Mouse (Mus musculus) heart, embryonic 14.5 days (tissue): Measurements from ENCODE around the gene Cnr2. TPM values are rescaled to one million over a fixed set of nuclear protein-coding genes. Genes with fewer than 3 reads are reported as not detected.

ENCODE experiments used
- ATAC-seq: fragments of 200-750 bp; cut with Nextera tagmentation; 2 replicates; pipeline ENCODE4 v1.8.0; 2017; ENCODE audit warnings: low read depth, moderate TSS enrichment; ENCODE audit not compliant: insufficient number of reproducible peaks, insufficient read depth, low FRiP score
- H3K27ac ChIP-seq, 2 experiments: fragments of 200-500 bp in 1 of 2; fragments of 300-500 bp in 1 of 2; sonication (generic) in 1 of 2; replicated peaks in 1 of 2; 2 replicates each; pipeline ENCODE4 v1.5.1; 2012 to 2014; ENCODE audit warnings: low read depth in 2 of 2, low read length in 2 of 2, control low read depth in 1 of 2, mild to moderate bottlenecking in 1 of 2, mixed read lengths in 1 of 2; ENCODE audit not compliant: control insufficient read depth in 1 of 2, insufficient read depth in 1 of 2
- H3K27me3 ChIP-seq: fragments of 300-500 bp; sonication (generic); 2 replicates; pipeline ENCODE4 v1.6.1; 2014; ENCODE audit warnings: mild to moderate bottlenecking, low read length, control low read depth; ENCODE audit not compliant: control insufficient read depth, insufficient read depth
- H3K36me3 ChIP-seq: fragments of 300-500 bp; sonication (generic); 2 replicates; pipeline ENCODE4 v1.6.1; 2014; ENCODE audit warnings: mild to moderate bottlenecking, control low read depth, low read length, mixed read lengths; ENCODE audit not compliant: control insufficient read depth, insufficient read depth
- H3K4me1 ChIP-seq, 2 experiments: fragments of 200-500 bp in 1 of 2; fragments of 300-500 bp in 1 of 2; sonication (generic) in 1 of 2; 2 replicates each; pipeline ENCODE4 v1.6.1; 2012 to 2014; ENCODE audit warnings: low read length in 2 of 2, control low read depth in 1 of 2, mixed read lengths in 1 of 2; ENCODE audit not compliant: control insufficient read depth in 2 of 2, insufficient read depth in 2 of 2
- H3K4me2 ChIP-seq: fragments of 300-500 bp; sonication (generic); 2 replicates; pipeline ENCODE4 v1.6.1; 2014; ENCODE audit warnings: mild to moderate bottlenecking, low read length
- H3K4me3 ChIP-seq, 2 experiments: fragments of 200-500 bp in 1 of 2; fragments of 300-500 bp in 1 of 2; sonication (generic) in 1 of 2; 2 replicates each; pipeline ENCODE4 v1.5.1; 2012 to 2014; ENCODE audit warnings: low read length in 2 of 2, mild to moderate bottlenecking in 2 of 2, control low read depth in 1 of 2, low read depth in 1 of 2, moderate library complexity in 1 of 2; ENCODE audit not compliant: control insufficient read depth in 1 of 2, insufficient read depth in 1 of 2
- H3K9ac ChIP-seq: fragments of 300-500 bp; sonication (generic); 2 replicates; pipeline ENCODE4 v1.6.1; 2014; ENCODE audit warnings: mild to moderate bottlenecking, low read length
- H3K9me3 ChIP-seq: fragments of 300-500 bp; sonication (generic); 2 replicates; pipeline ENCODE4 v1.6.1; 2016; ENCODE audit warnings: low read length, control low read depth; ENCODE audit not compliant: control insufficient read depth
- WGBS: fragments of 180-500 bp; shearing (Covaris S2); extraction: QIAGEN DNeasy Blood & Tissue Kit; methylation state at CpG from one replicate; pipeline ENCODE4 v1.1.7; 2014; 5-methylcytosine and 5-hydroxymethylcytosine counted together
- polyA plus RNA-seq: library from polyadenylated mRNA; unstranded; fragments of >200 nt; fragmentation: Nextera tagmentation; extraction: Ambion mirVana; gene quantifications from 2 replicates; pipeline ENCODE4 v1.2.1, GENCODE M21; 2014

Gene Cnr2
- polyA plus RNA-seq, 1 experiment from 2014 or later = 0.36 TPM

DNA sequence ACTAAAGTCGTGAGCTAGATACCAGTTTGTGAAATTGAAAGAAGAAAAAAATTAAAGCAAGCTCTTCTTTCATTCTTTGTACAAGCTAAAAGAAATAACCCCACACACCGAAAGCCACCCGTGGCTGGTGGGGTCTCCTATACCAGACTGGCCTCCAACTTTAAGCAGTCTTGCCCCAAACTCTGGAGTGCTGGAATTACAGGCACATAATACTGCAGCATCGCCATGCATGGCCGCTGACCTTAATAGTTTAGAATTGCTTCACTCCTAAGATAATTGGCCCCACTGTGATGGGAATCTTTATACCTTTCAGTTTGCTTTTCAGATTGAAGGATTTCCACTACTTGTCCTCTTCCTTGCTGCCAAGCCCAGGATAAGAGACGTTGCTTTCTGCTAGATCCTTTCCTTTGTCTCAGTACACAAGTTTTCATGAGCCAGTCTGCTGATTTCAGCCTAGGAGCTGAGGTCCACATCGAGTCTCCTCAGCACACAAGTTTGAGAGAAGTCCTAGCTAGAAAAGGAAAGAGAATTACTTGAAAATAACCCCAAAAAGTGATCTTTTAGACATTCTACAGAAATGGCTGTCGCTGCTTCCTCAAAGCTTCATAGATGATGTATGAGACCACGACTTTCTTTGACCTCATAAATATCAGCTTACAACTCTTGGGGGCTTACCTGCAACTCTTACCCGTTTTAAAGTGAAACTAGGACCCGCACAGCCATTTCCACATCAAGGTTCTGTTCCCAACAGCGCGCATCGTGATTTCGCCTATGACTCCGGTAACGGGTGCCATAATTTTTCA lies 22.4 kb upstream of the Cnr2 start:
- H3K9ac ChIP-seq = peak overlapping the region; percentile 98
- H3K27ac ChIP-seq = peak overlapping the region; percentile 99 to 100
- peak overlapping the region; percentile 84 to 96 for H3K4me3 ChIP-seq
- ATAC-seq = no peak
- H3K36me3 ChIP-seq = peaks cover 41% of the 10 kb centered on the region
- H3K4me2 ChIP-seq = peak overlapping the region; percentile 84
- no peaks in the 10 kb centered on the region for H3K27me3 ChIP-seq
- WGBS = 10% methylated on average over 17 of the region's 17 CpGs
- peaks cover 22 to 51% of the 10 kb centered on the region in 2 experiments for H3K4me1 ChIP-seq
- no peaks in the 10 kb centered on the region for H3K9me3 ChIP-seq

DNA sequence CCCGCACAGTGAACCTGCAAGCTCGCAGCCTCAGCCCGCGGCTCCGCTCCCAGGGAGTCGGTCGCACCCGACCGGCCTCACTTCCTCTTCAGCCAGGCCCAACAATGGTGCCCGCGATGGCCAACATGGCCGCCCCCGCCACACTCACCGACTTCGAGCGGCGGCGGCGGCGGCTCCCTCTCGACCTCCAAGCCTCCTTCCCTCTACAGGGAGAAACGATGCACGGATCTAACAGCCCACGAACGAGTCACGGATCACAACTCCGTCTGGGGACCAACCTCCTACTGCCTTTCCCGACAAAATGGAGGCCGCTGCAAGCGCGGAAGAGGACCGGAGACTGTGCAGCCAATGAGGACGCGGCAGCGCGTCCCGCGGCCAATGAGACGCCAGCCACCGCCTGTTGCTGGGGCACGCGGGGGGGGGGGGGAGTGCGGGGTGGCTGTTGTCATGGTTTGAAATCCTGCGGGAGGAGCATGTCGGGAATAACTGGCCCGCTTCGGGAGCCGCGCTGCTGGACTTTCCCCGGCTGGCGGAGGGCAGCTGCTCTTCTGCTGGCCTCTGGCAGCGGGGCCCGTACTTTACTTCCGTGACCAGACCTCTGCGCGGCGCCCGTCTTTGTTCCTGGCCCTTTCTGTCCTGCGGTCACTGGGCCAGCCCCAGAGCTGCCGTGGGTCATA lies 21.5 kb upstream of the Cnr2 start, which contains the start of gene Pnrc2:
TSS of gene Pnrc2 (minus strand) at position 325 of the 677 bp plus-strand sequence.
- WGBS = 0% methylated on average over 54 of the region's 60 CpGs
- H3K4me3 ChIP-seq = peak within 1 kb of the TSS; percentile 84 to 96
- H3K36me3 ChIP-seq = peaks cover 41% of the 10 kb centered on the region
- peak within 1 kb of the TSS; percentile 99 to 100 for H3K27ac ChIP-seq
- H3K9me3 ChIP-seq = no peaks in the 10 kb centered on the region
- peak; percentile 92 for ATAC-seq
- H3K4me1 ChIP-seq = peaks cover 22 to 51% of the 10 kb centered on the region in 2 experiments
- H3K4me2 ChIP-seq = peak within 1 kb of the TSS; percentile 84
- no peaks in the 10 kb centered on the region for H3K27me3 ChIP-seq
- H3K9ac ChIP-seq = peak within 1 kb of the TSS; percentile 98

DNA sequence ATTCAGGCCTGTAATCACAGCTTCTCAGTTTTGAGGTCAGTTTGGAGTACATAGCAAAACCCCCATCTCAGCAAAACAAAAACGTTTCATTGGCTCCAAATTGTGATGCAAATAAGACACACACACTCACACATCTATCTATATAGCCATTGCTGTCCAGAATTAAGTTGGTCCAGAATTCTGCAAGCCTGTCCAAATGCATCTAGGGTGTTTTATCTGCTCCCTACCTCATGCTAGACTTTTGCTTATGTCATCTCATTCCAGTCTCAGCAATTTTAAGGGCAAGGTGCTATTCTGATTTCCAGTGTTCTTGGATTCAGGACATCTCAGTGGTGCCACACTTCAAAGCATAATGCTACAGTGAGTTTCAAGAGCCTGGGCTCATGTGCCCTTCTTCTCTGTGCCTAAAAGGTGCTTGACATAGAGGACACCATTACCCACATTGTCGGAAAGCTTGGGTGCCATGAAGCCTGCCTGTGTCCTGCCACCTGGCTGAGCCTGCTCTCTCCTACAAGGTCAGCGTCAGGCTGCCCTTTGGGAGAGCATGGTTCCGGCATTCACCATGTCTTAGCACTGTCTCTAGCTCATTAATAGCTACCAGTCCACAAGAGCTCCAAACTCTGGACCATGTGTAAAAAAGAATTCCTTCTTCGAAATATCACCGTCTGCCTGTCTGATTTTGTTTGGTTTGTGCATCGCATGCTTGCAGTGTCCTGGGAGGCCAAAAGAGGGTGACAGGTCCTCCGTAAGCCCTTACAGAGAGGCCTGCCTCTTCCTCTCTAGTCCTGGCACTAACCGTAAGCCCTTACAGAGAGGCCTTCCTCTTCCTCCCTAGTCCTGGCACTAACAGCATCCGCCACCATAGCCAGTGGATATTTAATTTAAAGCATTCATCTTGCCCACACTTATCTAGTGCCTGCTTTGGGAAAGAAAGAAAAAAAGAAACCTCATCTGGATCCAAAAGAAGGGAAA lies 20.3 kb upstream of the Cnr2 start:
- Histone ChIP-seq H3K36me3 (peaks cover 29% of the 10 kb centered on the region), H3K9me3 (no peaks in the 10 kb centered on the region), H3K4me3 (no peak overlapping the region), H3K9ac (peak overlapping the region; percentile 98), H3K27ac (peak overlapping the region; percentile 98 to 100), H3K4me1 (peaks cover 22 to 47% of the 10 kb centered on the region in 2 experiments), H3K4me2 (peak overlapping the region; percentile 84), H3K27me3 (no peaks in the 10 kb centered on the region)
- 83% methylated on average over 10 of the region's 10 CpGs for WGBS
- no peak for ATAC-seq

DNA sequence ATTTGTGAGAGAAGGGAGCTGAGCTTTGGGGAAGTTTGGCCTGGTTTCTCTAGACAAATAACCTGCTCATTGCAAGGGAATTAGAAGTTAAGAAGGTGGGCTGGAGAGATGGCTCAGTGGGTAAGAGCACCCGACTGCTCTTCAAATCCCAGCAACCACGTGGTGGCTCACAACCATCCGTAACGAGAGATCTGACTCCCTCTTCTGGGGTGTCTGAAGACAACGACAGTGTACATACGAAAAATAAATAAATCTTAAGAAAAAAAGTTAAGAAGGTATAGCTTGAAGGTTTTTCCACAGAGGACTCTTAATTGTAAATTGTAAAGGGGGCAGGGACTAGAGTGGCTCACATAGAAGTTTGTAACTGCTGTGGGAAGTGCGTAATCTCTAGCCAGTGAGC lies 19.6 kb upstream of the Cnr2 start:
- Histone ChIP-seq H3K4me3 (no peak overlapping the region), H3K27me3 (no peaks in the 10 kb centered on the region), H3K27ac (peak overlapping the region; percentile 98 to 100), H3K9ac (peak overlapping the region; percentile 44; the same call in 1 of the 2 replicates), H3K4me2 (peak overlapping the region; percentile 55), H3K4me1 (peaks cover 22 to 44% of the 10 kb centered on the region in 2 experiments), H3K9me3 (no peaks in the 10 kb centered on the region), H3K36me3 (peaks cover 24% of the 10 kb centered on the region)
- WGBS = 42% methylated on average over 7 of the region's 7 CpGs
- no peak for ATAC-seq

- peak; percentile 10 for ATAC-seq
- Histone ChIP-seq H3K4me1 (peaks cover 22 to 42% of the 10 kb centered on the region in 2 experiments), H3K27ac (peak overlapping the region; percentile 93 to 100), H3K9me3 (no peaks in the 10 kb centered on the region), H3K4me2 (peak overlapping the region; percentile 55), H3K27me3 (no peaks in the 10 kb centered on the region), H3K9ac (peak overlapping the region; percentile 44), H3K36me3 (peaks cover 19% of the 10 kb centered on the region), H3K4me3 (peak overlapping the region; percentile 10 to 25)
- 8% methylated on average over 9 of the region's 9 CpGs for WGBS
Observed at GRCm38 (mm10) chr4:135875991-135876582, 19.1 kb upstream of the Cnr2 start.

DNA sequence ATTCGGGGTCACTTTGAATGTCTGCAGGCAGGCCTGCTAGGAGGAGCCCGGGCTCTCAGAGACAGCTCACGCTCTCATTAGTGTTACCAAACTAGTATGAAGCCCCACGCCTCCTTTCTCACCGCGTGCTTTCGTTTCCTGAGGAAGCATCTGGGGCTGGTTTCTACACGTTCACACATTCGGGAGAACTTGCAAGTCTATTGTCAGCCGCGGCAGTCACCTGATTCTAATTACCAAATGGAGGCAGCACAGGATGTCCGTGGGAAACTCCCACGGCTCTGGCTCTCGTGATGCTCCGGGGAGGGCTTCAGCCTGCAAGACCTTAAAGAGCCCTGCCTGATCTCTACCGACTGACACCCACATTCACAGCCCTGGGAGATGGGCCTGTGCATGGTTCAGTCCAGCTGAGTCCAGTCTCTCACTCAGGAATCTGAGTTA lies 18.6 kb upstream of the Cnr2 start:
- peak overlapping the region; percentile 44 for H3K9ac ChIP-seq
- peak; percentile 32 for ATAC-seq
- peaks cover 22 to 39% of the 10 kb centered on the region in 2 experiments for H3K4me1 ChIP-seq
- no peaks in the 10 kb centered on the region for H3K9me3 ChIP-seq
- peak overlapping the region; percentile 55 for H3K4me2 ChIP-seq
- 2% methylated on average over 16 of the region's 16 CpGs for WGBS
- peak overlapping the region; percentile 10 to 25 for H3K4me3 ChIP-seq
- H3K36me3 ChIP-seq = peaks cover 14% of the 10 kb centered on the region
- H3K27ac ChIP-seq = peak overlapping the region; percentile 93 to 100
- no peaks in the 10 kb centered on the region for H3K27me3 ChIP-seq
